Mouse (Mus musculus) midbrain, embryonic 14.5 days (tissue): ENCODE results near the gene Gan. TPM values are rescaled to one million over a fixed set of nuclear protein-coding genes. Genes with fewer than 3 reads are reported as not detected.
A peak's percentile ranks its signal among the peaks of the same experiment; 100 is the strongest.

Experiments used
- ATAC-seq: fragments of 200-750 bp; cut with Nextera tagmentation; 2 replicates; pipeline ENCODE4 v1.8.0; 2017; ENCODE audit warnings: moderate number of reproducible peaks, moderate library complexity; ENCODE audit not compliant: low FRiP score, low TSS enrichment
- DNase-seq: peaks from one replicate; pipeline ENCODE4 v3.0.0-alpha.2; 2015
- H3K27ac ChIP-seq: fragments of 300-500 bp; sonication (generic); replicated peaks from 2 replicates; pipeline ENCODE4 v1.5.1; 2014; ENCODE audit warnings: mild to moderate bottlenecking, low read depth, low read length, moderate library complexity
- H3K27me3 ChIP-seq: fragments of 300-500 bp; sonication (generic); 2 replicates; pipeline ENCODE4 v1.6.1; 2014; ENCODE audit warnings: low read length, control low read depth, mixed read lengths; ENCODE audit not compliant: control insufficient read depth, insufficient read depth
- H3K36me3 ChIP-seq: fragments of 300-500 bp; sonication (generic); 2 replicates; pipeline ENCODE4 v1.6.1; 2014; ENCODE audit warnings: low read length, control low read depth; ENCODE audit not compliant: control insufficient read depth, insufficient read depth
- H3K4me1 ChIP-seq: fragments of 300-500 bp; sonication (generic); 2 replicates; pipeline ENCODE4 v1.6.1; 2014; ENCODE audit warnings: mild to moderate bottlenecking, antibody characterized with exemption, low read length, control low read depth; ENCODE audit not compliant: control insufficient read depth, insufficient read depth
- H3K4me2 ChIP-seq: fragments of 300-500 bp; sonication (generic); 2 replicates; pipeline ENCODE4 v1.6.1; 2014; ENCODE audit warnings: mild to moderate bottlenecking, low read length, moderate library complexity
- H3K4me3 ChIP-seq: fragments of 300-500 bp; sonication (generic); replicated peaks from 2 replicates; pipeline ENCODE4 v1.5.1; 2014; ENCODE audit warnings: low read depth, low read length
- H3K9ac ChIP-seq: fragments of 300-500 bp; sonication (generic); replicated peaks from 2 replicates; pipeline ENCODE4 v1.6.1; 2014; ENCODE audit warnings: mild to moderate bottlenecking, low read length, moderate library complexity
- H3K9me3 ChIP-seq: fragments of 300-500 bp; sonication (generic); 2 replicates; pipeline ENCODE4 v1.6.1; 2016; ENCODE audit warnings: low read length, control low read depth, mixed read lengths; ENCODE audit not compliant: control insufficient read depth
- WGBS: fragments of 180-500 bp; shearing (Covaris S2); extraction: QIAGEN DNeasy Blood & Tissue Kit; methylation state at CpG from one replicate; pipeline ENCODE4 v1.1.7; 2014; 5-methylcytosine and 5-hydroxymethylcytosine counted together
- polyA plus RNA-seq: library from polyadenylated mRNA; unstranded; fragments of >200 nt; fragmentation: Nextera tagmentation; extraction: Ambion mirVana; gene quantifications from 2 replicates; pipeline ENCODE4 v1.2.1, GENCODE M21; 2014

Gene Gan
- polyA plus RNA-seq, 1 experiment from 2014 or later = 4.9 TPM

DNA sequence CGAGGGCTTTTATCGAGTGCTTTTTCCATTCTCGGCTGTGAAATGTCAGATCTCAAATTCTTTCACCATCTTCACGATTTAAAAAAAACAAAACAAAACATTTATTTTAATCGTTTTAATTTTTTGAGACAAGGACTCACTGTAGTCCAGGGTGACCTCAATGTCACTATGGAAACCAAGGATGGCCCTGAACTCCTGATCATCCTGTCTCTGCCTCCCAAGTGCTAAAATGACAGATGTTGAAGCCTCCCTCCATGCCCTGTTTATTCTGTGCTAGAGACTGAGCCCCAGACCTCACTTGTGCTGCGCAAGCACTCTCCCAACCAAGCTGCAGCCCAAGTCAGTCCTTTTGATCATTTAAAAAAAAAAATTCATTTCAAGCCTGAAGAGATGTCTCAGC lies 84.4 kb downstream of the Gan start:
- Histone ChIP-seq H3K4me2 (no peak overlapping the region), H3K9ac (no peak overlapping the region), H3K27me3 (no peaks in the 10 kb centered on the region), H3K27ac (no peak overlapping the region), H3K4me3 (no peak overlapping the region), H3K9me3 (no peaks in the 10 kb centered on the region), H3K36me3 (no peaks in the 10 kb centered on the region), H3K4me1 (no peaks in the 10 kb centered on the region)
- WGBS = 77% methylated on average over 6 of the region's 6 CpGs
- no peak for ATAC-seq
- DNase-seq = no peak

DNA sequence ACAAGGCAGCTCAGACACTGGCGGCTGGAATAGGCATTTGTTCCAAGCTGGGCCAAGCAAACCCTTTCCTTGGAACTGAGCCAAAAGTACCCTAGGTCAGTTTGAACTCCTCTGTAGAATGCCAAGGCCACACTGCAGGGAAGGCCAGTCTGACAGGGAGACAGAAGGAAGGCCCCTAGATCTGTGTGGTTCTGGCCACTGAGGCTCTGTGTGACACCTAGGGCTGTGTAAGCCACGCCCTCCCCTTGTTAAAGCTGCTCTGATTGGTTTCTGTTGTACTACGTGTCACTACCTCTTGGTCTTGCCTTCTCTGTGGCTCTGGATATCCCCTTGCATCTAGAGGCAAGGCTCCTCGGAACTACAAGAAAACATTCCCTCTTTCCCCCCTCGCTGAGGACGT lies 86.7 kb downstream of the Gan start:
- WGBS = 44% methylated on average over 6 of the region's 6 CpGs

DNA sequence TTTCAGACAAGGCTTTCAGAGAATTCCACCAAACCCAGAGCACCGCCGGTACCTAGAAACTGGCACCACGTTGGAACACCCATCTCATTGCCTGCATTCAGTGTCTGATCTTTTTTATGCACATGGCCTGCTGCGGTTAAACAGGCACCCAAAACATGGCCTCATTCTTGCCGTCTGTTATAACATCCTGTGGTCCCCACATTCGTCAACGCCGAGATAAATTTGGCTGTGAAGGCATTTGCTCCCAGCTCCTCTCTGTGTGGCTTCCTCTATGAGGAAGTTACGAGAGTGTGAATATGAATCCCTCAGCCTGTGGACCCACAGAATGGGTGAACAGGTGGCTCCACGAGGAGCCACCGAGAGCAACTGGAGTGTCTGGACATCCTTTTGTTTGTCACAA lies 90.4 kb downstream of the Gan start:
- no peak overlapping the region for H3K4me3 ChIP-seq
- no peak for ATAC-seq
- H3K9ac ChIP-seq = no peak overlapping the region
- no peaks in the 10 kb centered on the region for H3K4me1 ChIP-seq
- no peaks in the 10 kb centered on the region for H3K36me3 ChIP-seq
- no peaks in the 10 kb centered on the region for H3K9me3 ChIP-seq
- no peak for DNase-seq
- no peak overlapping the region for H3K4me2 ChIP-seq
- no peak overlapping the region for H3K27ac ChIP-seq
- H3K27me3 ChIP-seq = no peaks in the 10 kb centered on the region
- WGBS = 91% methylated on average over 11 of the region's 11 CpGs

More for the DNA sequence above, 86.7 kb downstream of the Gan start:
- Histone ChIP-seq H3K4me2 (no peak overlapping the region), H3K9me3 (no peaks in the 10 kb centered on the region), H3K36me3 (no peaks in the 10 kb centered on the region), H3K9ac (no peak overlapping the region), H3K4me3 (no peak overlapping the region), H3K27ac (no peak overlapping the region), H3K4me1 (no peaks in the 10 kb centered on the region), H3K27me3 (no peaks in the 10 kb centered on the region)
- DNase-seq (no peak), ATAC-seq (no peak)

DNA sequence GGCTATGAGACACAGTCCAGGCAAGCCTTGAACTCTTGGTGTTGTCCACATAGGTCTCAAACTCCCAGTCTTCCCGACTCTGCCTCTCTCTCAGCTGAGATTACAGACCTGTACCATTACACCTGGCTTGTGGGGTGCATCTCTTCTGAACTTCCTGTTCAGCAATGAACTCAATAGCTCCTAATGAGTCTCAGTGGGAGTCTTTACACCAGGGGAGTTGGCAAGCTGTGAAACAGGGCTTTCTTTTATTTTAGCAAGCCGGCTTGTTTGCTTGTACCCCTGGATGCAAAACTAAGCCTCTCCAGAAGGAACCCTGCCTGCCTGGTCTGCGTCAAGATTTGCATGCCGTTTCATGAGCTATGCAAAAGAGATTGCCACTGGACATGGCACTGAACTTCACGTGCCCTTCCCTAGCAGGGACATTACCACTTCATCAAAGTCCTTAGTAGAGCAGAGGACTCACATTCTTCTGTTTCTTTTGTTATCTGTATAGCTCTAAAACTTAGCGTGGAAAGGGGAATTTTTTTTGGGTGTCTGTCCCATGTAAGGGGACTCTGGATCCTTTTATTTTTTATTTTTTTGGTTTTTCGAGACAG lies 93.2 kb downstream of the Gan start:
- Histone ChIP-seq H3K27me3 (no peaks in the 10 kb centered on the region), H3K4me1 (no peaks in the 10 kb centered on the region), H3K27ac (no peak overlapping the region), H3K9ac (no peak overlapping the region), H3K4me2 (no peak overlapping the region), H3K4me3 (no peak overlapping the region), H3K36me3 (no peaks in the 10 kb centered on the region), H3K9me3 (no peaks in the 10 kb centered on the region)
- ATAC-seq (no peak), DNase-seq (no peak)
- 37% methylated on average over 7 of the region's 7 CpGs for WGBS

DNA sequence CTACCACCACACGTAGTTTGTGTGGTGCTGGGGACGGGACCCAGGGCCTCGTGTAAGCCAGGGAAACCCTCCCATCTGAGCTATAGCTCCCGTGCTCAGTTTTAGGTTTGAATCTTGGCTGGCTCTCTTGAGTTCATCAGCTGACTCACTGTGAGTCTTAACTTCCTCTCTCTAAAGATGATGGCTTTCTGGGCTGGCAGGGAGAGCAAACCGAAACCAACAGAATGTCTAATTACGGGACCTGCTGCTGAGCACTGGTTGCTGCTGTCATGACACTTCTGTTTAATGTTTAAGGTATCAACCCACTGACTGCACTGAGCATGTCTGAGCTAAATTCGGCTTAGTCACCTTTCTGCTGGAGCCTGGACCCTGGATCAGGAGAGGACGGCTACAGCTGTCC lies 94.7 kb downstream of the Gan start:
- DNase-seq (no peak), ATAC-seq (no peak)
- H3K4me1 ChIP-seq = no peaks in the 10 kb centered on the region
- H3K4me3 ChIP-seq = no peak overlapping the region
- H3K27ac ChIP-seq = no peak overlapping the region
- no peaks in the 10 kb centered on the region for H3K9me3 ChIP-seq
- no peak overlapping the region for H3K9ac ChIP-seq
- no peaks in the 10 kb centered on the region for H3K27me3 ChIP-seq
- H3K4me2 ChIP-seq = no peak overlapping the region
- H3K36me3 ChIP-seq = no peaks in the 10 kb centered on the region
- WGBS = 96% methylated on average over 8 of the region's 8 CpGs

DNA sequence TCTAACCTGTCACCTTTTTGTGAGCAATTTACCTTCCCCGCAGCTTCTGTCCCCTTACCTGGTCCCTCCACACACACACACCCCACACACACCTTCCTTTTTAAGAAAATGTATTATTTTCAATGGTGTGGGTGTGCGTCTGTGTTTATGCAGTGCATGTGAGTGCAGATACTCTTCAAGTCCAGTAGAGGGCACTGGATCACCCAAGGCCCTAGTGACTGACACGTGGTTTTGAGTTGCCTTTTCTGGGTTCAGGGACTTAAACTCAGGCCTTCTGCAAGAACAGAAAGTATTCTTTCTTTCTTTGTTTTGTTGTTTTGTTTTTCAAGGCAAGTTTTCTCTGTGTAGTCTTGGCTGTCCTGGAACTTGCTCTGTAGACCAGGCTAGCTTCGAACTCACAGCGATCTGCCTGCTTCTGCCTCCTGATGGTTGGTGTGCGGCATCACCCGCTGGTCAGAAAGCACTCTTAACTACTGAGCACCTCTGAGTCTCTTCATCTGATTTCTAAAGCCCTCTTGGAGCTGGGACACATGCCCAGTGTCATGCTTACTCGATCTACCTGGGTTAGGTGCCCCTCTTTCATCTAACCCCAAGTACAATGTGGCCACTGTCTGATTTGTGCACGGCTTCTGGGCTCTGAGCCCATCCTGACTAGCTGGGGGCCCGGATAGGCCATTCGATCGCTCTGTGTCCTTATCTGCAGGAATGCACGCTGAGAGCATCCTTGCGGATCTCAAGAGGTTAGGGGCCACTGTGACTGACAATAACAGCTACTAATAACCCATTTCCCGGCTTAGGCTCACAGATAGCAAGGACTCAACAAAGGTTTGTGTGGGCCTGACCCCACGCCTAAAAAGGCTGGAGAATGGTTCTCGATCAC lies 95.7 kb downstream of the Gan start:
- 91% methylated on average over 17 of the region's 17 CpGs for WGBS
- peaks cover under 1% of the 10 kb centered on the region; the same call in 1 of the 2 replicates for H3K4me1 ChIP-seq
- no peak for ATAC-seq

DNA sequence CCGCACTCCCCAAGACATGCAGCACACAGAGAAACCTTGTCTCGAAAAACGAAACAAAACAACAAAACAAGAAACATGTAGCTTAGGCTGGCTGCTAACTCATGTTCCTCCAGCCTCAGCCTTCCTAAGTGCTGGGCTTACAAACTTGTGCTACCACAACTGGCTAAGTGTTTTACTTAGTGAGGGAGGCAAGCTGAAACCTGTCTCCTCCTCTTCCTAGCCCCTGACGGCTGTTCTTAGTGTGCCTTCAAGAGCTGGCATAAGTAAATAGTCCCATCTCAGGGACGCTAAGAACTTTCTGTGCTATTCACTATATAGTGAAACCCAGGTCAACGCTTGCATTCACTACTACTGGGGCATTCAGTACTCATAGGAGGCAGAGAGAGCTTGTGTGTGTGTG lies 96.6 kb downstream of the Gan start:
- no peak for DNase-seq
- WGBS = 83% methylated on average over 6 of the region's 6 CpGs
- Histone ChIP-seq H3K4me2 (no peak overlapping the region), H3K9ac (no peak overlapping the region), H3K27ac (no peak overlapping the region), H3K9me3 (no peaks in the 10 kb centered on the region), H3K27me3 (no peaks in the 10 kb centered on the region), H3K4me3 (no peak overlapping the region), H3K4me1 (peaks cover 8% of the 10 kb centered on the region), H3K36me3 (no peaks in the 10 kb centered on the region)
- ATAC-seq = no peak

More for the DNA sequence above, 95.7 kb downstream of the Gan start:
- H3K4me2 ChIP-seq = no peak overlapping the region
- no peak overlapping the region for H3K27ac ChIP-seq
- DNase-seq = no peak
- H3K36me3 ChIP-seq = no peaks in the 10 kb centered on the region
- H3K9ac ChIP-seq = no peak overlapping the region
- no peaks in the 10 kb centered on the region for H3K9me3 ChIP-seq
- no peak overlapping the region for H3K4me3 ChIP-seq
- H3K27me3 ChIP-seq = no peaks in the 10 kb centered on the region

DNA sequence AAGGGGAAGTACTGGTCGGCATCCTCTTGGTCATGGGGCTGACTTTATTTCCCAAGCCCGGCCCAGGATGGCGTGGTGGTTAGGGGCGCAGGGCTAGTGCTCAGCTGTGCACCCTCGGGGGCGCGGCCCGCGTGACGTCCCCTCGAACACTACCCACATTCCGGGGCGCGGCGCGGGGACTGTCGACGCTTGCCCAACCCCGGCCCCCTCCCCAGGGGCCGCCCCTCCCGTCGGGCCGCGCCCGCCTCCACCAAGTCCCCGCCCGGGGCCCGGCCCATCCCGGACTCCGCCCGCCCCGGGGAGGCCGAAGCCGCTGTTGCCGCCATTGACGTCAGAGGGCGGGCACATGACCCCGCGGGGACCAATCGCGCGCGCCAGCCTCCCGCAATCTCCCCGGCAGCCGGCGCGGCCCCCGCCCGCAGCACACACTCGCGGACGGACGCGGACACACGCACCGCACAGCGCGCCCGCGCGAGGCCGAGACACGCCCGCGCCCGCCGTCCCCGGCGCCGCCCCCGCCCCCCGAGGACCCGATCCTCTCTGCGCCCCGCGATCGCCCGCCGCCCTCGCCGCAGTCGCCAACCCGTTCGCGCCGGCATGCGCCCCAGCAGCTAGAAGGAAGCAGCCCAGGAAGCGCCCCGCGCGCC lies 98.5 kb downstream of the Gan start:
- H3K4me2 ChIP-seq = peak overlapping the region; percentile 96
- ATAC-seq = peak; percentile 87
- peak overlapping the region; percentile 96 for H3K4me3 ChIP-seq
- DNase-seq = peak; percentile 96
- H3K4me1 ChIP-seq = peaks cover 21% of the 10 kb centered on the region
- WGBS = under 1% methylated on average over 74 of the region's 92 CpGs
- H3K36me3 ChIP-seq = no peaks in the 10 kb centered on the region
- H3K9me3 ChIP-seq = no peaks in the 10 kb centered on the region
- H3K9ac ChIP-seq = peak overlapping the region; percentile 99
- no peaks in the 10 kb centered on the region for H3K27me3 ChIP-seq
- H3K27ac ChIP-seq = peak overlapping the region; percentile 94
